In the genomic region with DNA sequence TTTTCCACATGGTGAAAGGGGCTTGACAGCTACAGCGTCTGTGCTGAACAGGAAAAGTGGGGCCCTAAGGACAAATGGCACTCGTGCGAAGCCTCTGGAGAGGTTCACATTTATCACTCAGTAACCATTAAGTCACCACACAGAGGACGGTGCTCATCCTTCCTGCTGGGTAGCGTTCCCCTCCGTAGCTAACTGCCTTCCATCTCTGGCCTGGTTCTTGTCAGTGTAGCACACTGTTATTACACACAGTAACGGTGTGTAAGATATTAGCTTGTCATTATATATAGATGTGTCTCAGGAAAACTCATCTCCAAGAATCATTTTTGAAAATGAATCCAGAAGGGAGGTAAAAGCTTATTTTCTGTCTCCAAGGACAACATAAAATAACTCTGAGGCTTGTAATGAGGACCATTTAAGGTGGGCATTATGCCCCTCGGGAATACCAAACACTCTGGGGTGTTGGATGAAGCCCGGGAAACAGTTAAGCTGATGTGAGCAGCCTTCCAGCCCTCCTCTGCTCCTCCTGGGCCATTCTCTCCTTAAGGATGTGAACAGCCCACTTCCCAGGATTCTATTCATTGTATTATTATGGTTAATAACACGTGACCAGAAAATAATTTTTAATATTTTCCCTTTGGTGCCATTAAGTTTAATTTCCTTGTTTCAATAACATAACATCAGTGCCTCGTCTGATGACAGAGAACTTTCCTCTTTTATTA, we compare ENCODE assay signal across 22 mouse cellular contexts.
DNase-seq lines count a peak whose midpoint lies in the region; ATAC-seq lines count a peak whose summit lies in the region.
"Had no signal": no experiment of that assay in that cellular context is flagged by ENCODE, and none has a peak within 500 bp of the region (broad histone marks: within the 10 kb centered on the region; RNA-seq: fewer than 3 reads in every experiment).

No protein-coding gene starts in this region.

- H3K27ac ChIP-seq in midbrain, embryonic 11.5 days (ENCODE audit: low read depth, low read length): no peak overlapping the region
- H3K27ac ChIP-seq in midbrain, embryonic 16.5 days (ENCODE audit: low read length): no peak overlapping the region
- 0 out of 2 replicates have a peak overlapping the region, but pooled peaks have one; percentile 20 for H3K27ac ChIP-seq in neural tube, embryonic 13.5 days (replicated peaks)
- no peak overlapping the region for H3K27ac ChIP-seq in neural tube, embryonic 14.5 days (ENCODE audit: low read depth, low read length)
- peak overlapping the region; percentile 41; the same call in 1 of the 2 replicates for H3K27ac ChIP-seq in neural tube, embryonic 15.5 days (replicated peaks)
- no peak overlapping the region for H3K27ac ChIP-seq in embryonic facial prominence, embryonic 10.5 days (replicated peaks)

- no peak overlapping the region for H3K4me2 ChIP-seq in midbrain, embryonic 11.5 days
- no peak overlapping the region for H3K4me2 ChIP-seq in midbrain, embryonic 16.5 days (ENCODE audit: low read length)
- H3K4me2 ChIP-seq in neural tube, embryonic 13.5 days: no peak overlapping the region
- no peak overlapping the region for H3K4me2 ChIP-seq in neural tube, embryonic 14.5 days (ENCODE audit: low read depth, low read length)
- H3K4me2 ChIP-seq in neural tube, embryonic 15.5 days: no peak overlapping the region

- H3K4me1 ChIP-seq in midbrain, embryonic 11.5 days (ENCODE audit: control insufficient read depth, insufficient read depth, low read length): no peaks in the 10 kb centered on the region
- no peaks in the 10 kb centered on the region for H3K4me1 ChIP-seq in midbrain, embryonic 16.5 days (ENCODE audit: control insufficient read depth, insufficient read depth, low read length)
- peaks cover 6% of the 10 kb centered on the region for H3K4me1 ChIP-seq in neural tube, embryonic 13.5 days (replicated peaks)
- H3K4me1 ChIP-seq in neural tube, embryonic 14.5 days (ENCODE audit: control insufficient read depth, insufficient read depth, low read length): no peaks in the 10 kb centered on the region
- peaks cover 6% of the 10 kb centered on the region; the same call in 1 of the 2 replicates for H3K4me1 ChIP-seq in neural tube, embryonic 15.5 days
- H3K4me1 ChIP-seq in embryonic facial prominence, embryonic 10.5 days: no peaks in the 10 kb centered on the region

- H3K9ac ChIP-seq in midbrain, embryonic 11.5 days (ENCODE audit: low read length): no peak overlapping the region
- no peak overlapping the region for H3K9ac ChIP-seq in midbrain, embryonic 16.5 days (ENCODE audit: low read depth, low read length)
- H3K9ac ChIP-seq in neural tube, embryonic 13.5 days: no peak overlapping the region
- no peak overlapping the region for H3K9ac ChIP-seq in neural tube, embryonic 14.5 days (replicated peaks; ENCODE audit: low read depth, low read length)
- H3K9ac ChIP-seq in neural tube, embryonic 15.5 days (replicated peaks): no peak overlapping the region

- H3K9me3 ChIP-seq in midbrain, embryonic 11.5 days (ENCODE audit: control insufficient read depth, low read length): no peaks in the 10 kb centered on the region
- no peaks in the 10 kb centered on the region for H3K9me3 ChIP-seq in midbrain, embryonic 16.5 days (replicated peaks; ENCODE audit: control insufficient read depth, low read length, poor library complexity, severe bottlenecking)
- no peaks in the 10 kb centered on the region for H3K9me3 ChIP-seq in neural tube, embryonic 13.5 days
- H3K9me3 ChIP-seq in neural tube, embryonic 14.5 days (ENCODE audit: control insufficient read depth, low read length): no peaks in the 10 kb centered on the region
- no peaks in the 10 kb centered on the region for H3K9me3 ChIP-seq in neural tube, embryonic 15.5 days (replicated peaks)
- no peaks in the 10 kb centered on the region for H3K9me3 ChIP-seq in embryonic facial prominence, embryonic 10.5 days

- 87% methylated on average over 11 of the region's 11 CpGs for WGBS in midbrain, embryonic 11.5 days
- 84% methylated on average over 11 of the region's 11 CpGs for WGBS in midbrain, embryonic 16.5 days
- WGBS in neural tube, embryonic 13.5 days: 52% methylated on average over 11 of the region's 11 CpGs
- WGBS in neural tube, embryonic 14.5 days: 51% methylated on average over 11 of the region's 11 CpGs
- WGBS in neural tube, embryonic 15.5 days: 41% methylated on average over 11 of the region's 11 CpGs
- WGBS in embryonic facial prominence, embryonic 10.5 days: 86% methylated on average over 11 of the region's 11 CpGs

- H3K4me3 ChIP-seq in midbrain, embryonic 11.5 days (ENCODE audit: low read depth, low read length): no peak overlapping the region
- no peak overlapping the region for H3K4me3 ChIP-seq in midbrain, embryonic 16.5 days (ENCODE audit: low read depth, low read length)
- H3K4me3 ChIP-seq in neural tube, embryonic 13.5 days: no peak overlapping the region
- H3K4me3 ChIP-seq in neural tube, embryonic 14.5 days (ENCODE audit: low read depth, low read length): no peak overlapping the region
- H3K4me3 ChIP-seq in neural tube, embryonic 15.5 days (replicated peaks): no peak overlapping the region
- no peak overlapping the region for H3K4me3 ChIP-seq in embryonic facial prominence, embryonic 10.5 days

- no peaks in the 10 kb centered on the region for H3K36me3 ChIP-seq in midbrain, embryonic 11.5 days (ENCODE audit: control insufficient read depth, insufficient read depth, low read length)
- H3K36me3 ChIP-seq in midbrain, embryonic 16.5 days (ENCODE audit: control insufficient read depth, insufficient read depth, low read length): no peaks in the 10 kb centered on the region
- H3K36me3 ChIP-seq in neural tube, embryonic 13.5 days: no peaks in the 10 kb centered on the region
- no peaks in the 10 kb centered on the region for H3K36me3 ChIP-seq in neural tube, embryonic 14.5 days (ENCODE audit: control insufficient read depth, insufficient read depth, low read length)
- no peaks in the 10 kb centered on the region for H3K36me3 ChIP-seq in neural tube, embryonic 15.5 days
- H3K36me3 ChIP-seq in embryonic facial prominence, embryonic 10.5 days (replicated peaks): no peaks in the 10 kb centered on the region
- H3K36me3 ChIP-seq: G1E had no signal

- H3K27me3 ChIP-seq in midbrain, embryonic 11.5 days (ENCODE audit: control insufficient read depth, insufficient read depth, low read length): no peaks in the 10 kb centered on the region
- H3K27me3 ChIP-seq in midbrain, embryonic 16.5 days (ENCODE audit: control insufficient read depth, insufficient read depth, low read depth, low read length): no peaks in the 10 kb centered on the region
- no peaks in the 10 kb centered on the region for H3K27me3 ChIP-seq in neural tube, embryonic 13.5 days
- H3K27me3 ChIP-seq in neural tube, embryonic 14.5 days (ENCODE audit: control insufficient read depth, insufficient read depth, low read length): no peaks in the 10 kb centered on the region
- H3K27me3 ChIP-seq in neural tube, embryonic 15.5 days (replicated peaks): no peaks in the 10 kb centered on the region
- H3K27me3 ChIP-seq in embryonic facial prominence, embryonic 10.5 days (replicated peaks; ENCODE audit: low read depth, poor library complexity, severe bottlenecking): no peaks in the 10 kb centered on the region
- H3K27me3 ChIP-seq: CH12.LX had no signal

- ATAC-seq in midbrain, embryonic 11.5 days (ENCODE audit: low FRiP score): no peak
- no peak for ATAC-seq in midbrain, embryonic 16.5 days
- peak; percentile 61; the same call in 1 of the 2 replicates for ATAC-seq in neural tube, embryonic 13.5 days (ENCODE audit: low read depth)
- ATAC-seq in neural tube, embryonic 14.5 days (ENCODE audit: low read depth): peak; percentile 54; the same call in 1 of the 2 replicates
- ATAC-seq in neural tube, embryonic 15.5 days (ENCODE audit: low FRiP score): peak; percentile 70
- ATAC-seq: activated CD4-positive, CD25-positive, alpha-beta regulatory T cell, adult 4 months; CD4-positive, CD25-positive, alpha-beta regulatory T cell, adult 4 months; Patski had no signal

- DNase-seq in midbrain, embryonic 11.5 days (ENCODE audit: low spot score, missing footprints): peak; percentile 21
- DNase-seq in neural tube, embryonic 10.5 days (ENCODE audit: extremely low spot score, low spot score): no peak
- DNase-seq in spleen, adult 18-20 months: no peak
- no peak for DNase-seq in embryonic facial prominence, embryonic 10.5 days (ENCODE audit: low spot score)
- DNase-seq: adrenal gland, adult 2 months; adrenal gland, adult 8-10 months; adrenal gland, postnatal 10 days; adrenal gland, postnatal 14 days; adrenal gland, postnatal 25 days; adrenal gland, postnatal 36 days; B cell, adult 2 months; cerebellum, adult 11 months; cerebellum, adult 11-12 months had no signal

Comparison
In these comparisons a context has a peak if more than half of its experiments do, and no peak if none do; other contexts are left out.
1. H3K27ac ChIP-seq: peak in neural tube, embryonic 13.5 days (single experiment) and neural tube, embryonic 15.5 days (single experiment); none in midbrain, embryonic 11.5 days (single experiment), midbrain, embryonic 16.5 days (single experiment), neural tube, embryonic 14.5 days (single experiment) and embryonic facial prominence, embryonic 10.5 days (single experiment).
2. ATAC-seq: peak in neural tube, embryonic 13.5 days (single experiment), neural tube, embryonic 14.5 days (single experiment) and neural tube, embryonic 15.5 days (single experiment); none in midbrain, embryonic 11.5 days (single experiment) and midbrain, embryonic 16.5 days (single experiment).